Mouse (Mus musculus) left cerebral cortex, postnatal 14 days (tissue): ENCODE measurements around the gene Il12rb1. TPM values are rescaled to one million over a fixed set of nuclear protein-coding genes. Genes with fewer than 3 reads are reported as not detected.

ENCODE experiments used
- DNase-seq, 2 experiments: peaks; one replicate each; pipeline ENCODE4 v3.0.0; 2021 to 2022; ENCODE audit warnings: low spot score in 2 of 2, mixed read lengths in 1 of 2
- intact Hi-C: fragments of 180-260 bp; cut with DNase I; formaldehyde crosslinking; loops from one replicate; pipeline ENCODE4 v1.15.1; 2025
- total RNA-seq, 2 experiments: library from RNA; stranded (reverse); gene quantifications; 2 replicates each; pipeline ENCODE4 v1.2.3; 2021

Gene Il12rb1
- total RNA-seq, 2 experiments from 2014 or later: 1.2 TPM

GRCm38 (mm10) chr8:70772075-70772474 is 36.2 kb upstream of the Il12rb1 start:
- no peak for DNase-seq
- intact Hi-C loops: no loop called here

- intact Hi-C loops: no loop called here
- no peak for DNase-seq
Observed at GRCm38 (mm10) chr8:70772890-70773289, 35.4 kb upstream of the Il12rb1 start.

- intact Hi-C loops: no loop called here
Observed at GRCm38 (mm10) chr8:70773410-70773809, 34.8 kb upstream of the Il12rb1 start.

GRCm38 (mm10) chr8:70773833-70774232 is 34.4 kb upstream of the Il12rb1 start:
- DNase-seq: peak in 1 of 2 experiments; percentile 69

More at GRCm38 (mm10) chr8:70773410-70773809, 34.8 kb upstream of the Il12rb1 start:
- DNase-seq: no peak

GRCm38 (mm10) chr8:70774740-70775139 is 33.5 kb upstream of the Il12rb1 start:
- intact Hi-C loops: no loop called here

More at GRCm38 (mm10) chr8:70773833-70774232, 34.4 kb upstream of the Il12rb1 start:
- intact Hi-C loops: no loop called here

GRCm38 (mm10) chr8:70775227-70775626 is 33.0 kb upstream of the Il12rb1 start:
- no peak for DNase-seq

More at GRCm38 (mm10) chr8:70774740-70775139, 33.5 kb upstream of the Il12rb1 start:
- no peak for DNase-seq

GRCm38 (mm10) chr8:70775851-70776495 is 32.3 kb upstream of the Il12rb1 start:
- no peak for DNase-seq
- intact Hi-C loops: no loop called here

More at GRCm38 (mm10) chr8:70775227-70775626, 33.0 kb upstream of the Il12rb1 start:
- intact Hi-C loops: no loop called here

GRCm38 (mm10) chr8:70776496-70777444 is 31.5 kb upstream of the Il12rb1 start, which contains the start of gene Pik3r2:
Pik3r2 (minus strand) TSS chr8:70776713.
- intact Hi-C loops: no loop called here
- peak; percentile 99 for DNase-seq

- peak in 1 of 2 experiments; percentile 61 for DNase-seq
- intact Hi-C loops: no loop called here
Observed at GRCm38 (mm10) chr8:70780093-70780492, 28.2 kb upstream of the Il12rb1 start.

- intact Hi-C loops: no loop called here
- no peak for DNase-seq
Observed at GRCm38 (mm10) chr8:70786291-70787050, 21.8 kb upstream of the Il12rb1 start.

- intact Hi-C loops: no loop called here
- DNase-seq: no peak
Observed at GRCm38 (mm10) chr8:70787051-70787445, 21.2 kb upstream of the Il12rb1 start.

- intact Hi-C loops: no loop called here
Observed at GRCm38 (mm10) chr8:70787941-70788667, 20.1 kb upstream of the Il12rb1 start.

GRCm38 (mm10) chr8:70789046-70789445 is 19.2 kb upstream of the Il12rb1 start:
- intact Hi-C loops: no loop called here
- no peak for DNase-seq

More at GRCm38 (mm10) chr8:70787941-70788667, 20.1 kb upstream of the Il12rb1 start:
- DNase-seq: no peak

GRCm38 (mm10) chr8:70790846-70791245 is 17.4 kb upstream of the Il12rb1 start:
- peak in 1 of 2 experiments; percentile 61 for DNase-seq
- intact Hi-C loops: no loop called here

GRCm38 (mm10) chr8:70791294-70791701 is 17.0 kb upstream of the Il12rb1 start:
- intact Hi-C loops: no loop called here

GRCm38 (mm10) chr8:70791975-70792691 is 16.1 kb upstream of the Il12rb1 start:
- peak; percentile 97 to 98 for DNase-seq
- intact Hi-C loops: no loop called here

More at GRCm38 (mm10) chr8:70791294-70791701, 17.0 kb upstream of the Il12rb1 start:
- DNase-seq: peak in 1 of 2 experiments; percentile 81

GRCm38 (mm10) chr8:70792700-70793099 is 15.5 kb upstream of the Il12rb1 start:
- DNase-seq: peak in 1 of 2 experiments; percentile 88
- intact Hi-C loops: no loop called here

- intact Hi-C loops: no loop called here
- DNase-seq: no peak
Observed at GRCm38 (mm10) chr8:70794215-70794614, 14.0 kb upstream of the Il12rb1 start.
